Mouse (Mus musculus) stomach, embryonic 14.5 days (tissue): ENCODE data around the gene Gm45783. TPM values are rescaled to one million over a fixed set of nuclear protein-coding genes. Genes with fewer than 3 reads are reported as not detected.
"Not testable (repeated sequence)": the region's sequence is repeated elsewhere in the genome, so short reads cannot be mapped to it uniquely, and the experiment has no call there.

Experiments used
- ATAC-seq: fragments of 200-750 bp; cut with Nextera tagmentation; 2 replicates; pipeline ENCODE4 v1.8.0; 2017; ENCODE audit warnings: low read depth, moderate TSS enrichment; ENCODE audit not compliant: insufficient number of reproducible peaks, insufficient read depth, low FRiP score
- H3K27ac ChIP-seq: fragments of 300-500 bp; sonication (generic); 2 replicates; pipeline ENCODE4 v1.5.1; 2014; ENCODE audit warnings: mild to moderate bottlenecking, low read length, moderate library complexity, mixed read lengths
- H3K27me3 ChIP-seq: fragments of 300-500 bp; sonication (generic); 2 replicates; pipeline ENCODE4 v1.6.1; 2014; ENCODE audit warnings: low read length, control low read depth, mixed read lengths; ENCODE audit not compliant: control insufficient read depth, insufficient read depth
- H3K36me3 ChIP-seq: fragments of 300-500 bp; sonication (generic); 2 replicates; pipeline ENCODE4 v1.6.1; 2014; ENCODE audit warnings: mild to moderate bottlenecking, control low read depth, low read length, moderate library complexity, mixed read lengths; ENCODE audit not compliant: control insufficient read depth, insufficient read depth
- H3K4me1 ChIP-seq: fragments of 300-500 bp; sonication (generic); 2 replicates; pipeline ENCODE4 v1.6.1; 2014; ENCODE audit warnings: low read length, control low read depth, mixed read lengths; ENCODE audit not compliant: control insufficient read depth, insufficient read depth
- H3K4me2 ChIP-seq: fragments of 300-500 bp; sonication (generic); replicated peaks from 2 replicates; pipeline ENCODE4 v1.6.1; 2014; ENCODE audit warnings: low read depth, low read length, control low read depth
- H3K4me3 ChIP-seq: fragments of 300-500 bp; sonication (generic); 2 replicates; pipeline ENCODE4 v1.5.1; 2014; ENCODE audit warnings: low read depth, low read length, control low read depth
- H3K9ac ChIP-seq: fragments of 300-500 bp; sonication (generic); replicated peaks from 2 replicates; pipeline ENCODE4 v1.6.1; 2014; ENCODE audit warnings: low read depth, mild to moderate bottlenecking, control low read depth, low read length, moderate library complexity, mixed read lengths
- H3K9me3 ChIP-seq: fragments of 300-500 bp; sonication (generic); 2 replicates; pipeline ENCODE4 v1.6.1; 2016; ENCODE audit warnings: low read depth, low read length, control low read depth; ENCODE audit not compliant: control insufficient read depth
- WGBS: fragments of 180-500 bp; shearing (Covaris S2); extraction: QIAGEN DNeasy Blood & Tissue Kit; methylation state at CpG from one replicate; pipeline ENCODE4 v1.1.7; 2014; 5-methylcytosine and 5-hydroxymethylcytosine counted together
- microRNA-seq: library from miRNA; unstranded; fragments of <30 nt; microRNA quantifications from one replicate; pipeline ENCODE4, GENCODE M21; 2016
- polyA plus RNA-seq: library from polyadenylated mRNA; unstranded; fragments of >200 nt; fragmentation: Nextera tagmentation; extraction: Ambion mirVana; gene quantifications from 2 replicates; pipeline ENCODE4 v1.2.1, GENCODE M21; 2014

The Gm45783 gene
- polyA plus RNA-seq = not detected in 2 replicates

- H3K4me2 ChIP-seq, H3K27me3 ChIP-seq, ATAC-seq, H3K9me3 ChIP-seq, H3K27ac ChIP-seq, H3K36me3 ChIP-seq, H3K4me3 ChIP-seq, H3K9ac ChIP-seq, H3K4me1 ChIP-seq: not testable (repeated sequence)
- WGBS = 56% methylated on average over 12 of the region's 12 CpGs
Observed at GRCm38 (mm10) chr7:7374431-7374830, at the start of gene Gm45783. TSS of gene Gm45783 (minus strand) at chr7:7374573.

GRCm38 (mm10) chr7:7399603-7400002 is 25.2 kb upstream of the Gm45783 start, which contains the start of gene Vmn2r31:
TSS of gene Vmn2r31 (minus strand) at chr7:7399703.
- not testable (repeated sequence) for H3K4me2 ChIP-seq, H3K36me3 ChIP-seq, ATAC-seq, H3K27me3 ChIP-seq, H3K4me3 ChIP-seq, H3K9ac ChIP-seq, H3K4me1 ChIP-seq, H3K27ac ChIP-seq, H3K9me3 ChIP-seq

GRCm38 (mm10) chr7:7337509-7337908 is 36.9 kb downstream of the Gm45783 start, which contains the start of gene Vmn2r30:
TSS of gene Vmn2r30 (minus strand) at chr7:7337609.
- ATAC-seq, H3K27ac ChIP-seq, H3K27me3 ChIP-seq, H3K4me3 ChIP-seq, H3K4me2 ChIP-seq, H3K4me1 ChIP-seq, H3K36me3 ChIP-seq, H3K9me3 ChIP-seq, H3K9ac ChIP-seq: not testable (repeated sequence)
- no CpG with 5 or more reads among the region's 1 CpGs for WGBS

- Histone ChIP-seq H3K4me2 (no peak overlapping the region), H3K4me1 (no peaks in the 10 kb centered on the region), H3K9ac (no peak overlapping the region), H3K36me3 (peaks cover 20% of the 10 kb centered on the region; the same call in 1 of the 2 replicates), H3K9me3 (no peaks in the 10 kb centered on the region), H3K27me3 (no peaks in the 10 kb centered on the region), H3K27ac (no peak overlapping the region), H3K4me3 (no peak overlapping the region)
- 77% methylated on average over 16 of the region's 16 CpGs for WGBS
- ATAC-seq = no peak
Observed at GRCm38 (mm10) chr7:7295595-7295994, 78.8 kb downstream of the Gm45783 start.

Small RNAs within 50 kb of the gene (microRNA-seq; reads per million reads assigned to microRNA genes)
- 2.1 reads per million for gene Mir5620

Other genes starting within 250 kb of the Gm45783 start
- gene Zfp773, start 237.8 kb downstream of the Gm45783 start, polyA plus RNA-seq = 1.8 and 2.6 TPM in 2 replicates
- 3.7 and 4.8 TPM in 2 replicates for gene Zfp418, start 203.2 kb downstream of the Gm45783 start, polyA plus RNA-seq
- 7.0 and 7.8 TPM in 2 replicates for gene Zfp772, start 164.6 kb downstream of the Gm45783 start, polyA plus RNA-seq
- 0.27 and 0.48 TPM in 2 replicates for gene Vmn2r29, start 127.2 kb downstream of the Gm45783 start, polyA plus RNA-seq
- 3.3 and 4.0 TPM in 2 replicates for gene Gm45844, start 96.3 kb downstream of the Gm45783 start, polyA plus RNA-seq
- gene Clcn4, start 73.7 kb downstream of the Gm45783 start, polyA plus RNA-seq = 47.8 and 51.4 TPM in 2 replicates
- gene Vmn2r30, start 37.0 kb downstream of the Gm45783 start, polyA plus RNA-seq = not detected in 2 replicates
- not detected in 2 replicates for gene Vmn2r31, start 25.1 kb upstream of the Gm45783 start, polyA plus RNA-seq
- not detected in 2 replicates for gene Vmn2r32, start 105.4 kb upstream of the Gm45783 start, polyA plus RNA-seq
- not detected in 2 replicates for gene Vmn2r33, start 192.2 kb upstream of the Gm45783 start, polyA plus RNA-seq